Mouse (Mus musculus) hindbrain, embryonic 16.5 days (tissue): ENCODE measurements at regions not wholly inside any gene's neighbourhood (a gene's known extent, or its start where the extent isn't known, plus 50 kb on each side); places are given as distances from the start of the nearest gene placed in this dataset.
"Not testable (repeated sequence)": the region's sequence is repeated elsewhere in the genome, so short reads cannot be mapped to it uniquely, and the experiment has no call there.

Experiments used
- ATAC-seq: fragments of 200-750 bp; cut with Nextera tagmentation; 2 replicates; pipeline ENCODE4 v1.8.0; 2017; ENCODE audit warnings: moderate TSS enrichment, moderate library complexity
- H3K27ac ChIP-seq: fragments of 300-500 bp; sonication (generic); 2 replicates; pipeline ENCODE4 v1.5.1; 2014; ENCODE audit warnings: low read depth, mild to moderate bottlenecking, control low read depth, low read length, moderate library complexity
- H3K27me3 ChIP-seq: fragments of 300-500 bp; sonication (generic); replicated peaks from 2 replicates; pipeline ENCODE4 v1.6.1; 2014; ENCODE audit warnings: low read length; ENCODE audit not compliant: control insufficient read depth, insufficient read depth
- H3K36me3 ChIP-seq: fragments of 300-500 bp; sonication (generic); 2 replicates; pipeline ENCODE4 v1.6.1; 2014; ENCODE audit warnings: mild to moderate bottlenecking, low read length, moderate library complexity, mixed read lengths; ENCODE audit not compliant: control insufficient read depth, insufficient read depth
- H3K4me1 ChIP-seq: fragments of 300-500 bp; sonication (generic); 2 replicates; pipeline ENCODE4 v1.6.1; 2014; ENCODE audit warnings: low read depth, low read length; ENCODE audit not compliant: control insufficient read depth, insufficient read depth
- H3K4me2 ChIP-seq: fragments of 300-500 bp; sonication (generic); 2 replicates; pipeline ENCODE4 v1.6.1; 2014; ENCODE audit warnings: mild to moderate bottlenecking, low read length, control low read depth, moderate library complexity
- H3K4me3 ChIP-seq: fragments of 300-500 bp; sonication (generic); 2 replicates; pipeline ENCODE4 v1.5.1; 2014; ENCODE audit warnings: mild to moderate bottlenecking, low read length, control low read depth, moderate library complexity
- H3K9ac ChIP-seq: fragments of 300-500 bp; sonication (generic); 2 replicates; pipeline ENCODE4 v1.6.1; 2014; ENCODE audit warnings: low read depth, mild to moderate bottlenecking, control low read depth, low read length, moderate library complexity
- H3K9me3 ChIP-seq: fragments of 300-500 bp; sonication (generic); 2 replicates; pipeline ENCODE4 v1.6.1; 2014; ENCODE audit warnings: mild to moderate bottlenecking, low read length, moderate library complexity; ENCODE audit not compliant: control insufficient read depth
- WGBS: fragments of 180-500 bp; shearing (Covaris S2); extraction: QIAGEN DNeasy Blood & Tissue Kit; methylation state at CpG from one replicate; pipeline ENCODE4 v1.1.7; 2014; 5-methylcytosine and 5-hydroxymethylcytosine counted together

DNA sequence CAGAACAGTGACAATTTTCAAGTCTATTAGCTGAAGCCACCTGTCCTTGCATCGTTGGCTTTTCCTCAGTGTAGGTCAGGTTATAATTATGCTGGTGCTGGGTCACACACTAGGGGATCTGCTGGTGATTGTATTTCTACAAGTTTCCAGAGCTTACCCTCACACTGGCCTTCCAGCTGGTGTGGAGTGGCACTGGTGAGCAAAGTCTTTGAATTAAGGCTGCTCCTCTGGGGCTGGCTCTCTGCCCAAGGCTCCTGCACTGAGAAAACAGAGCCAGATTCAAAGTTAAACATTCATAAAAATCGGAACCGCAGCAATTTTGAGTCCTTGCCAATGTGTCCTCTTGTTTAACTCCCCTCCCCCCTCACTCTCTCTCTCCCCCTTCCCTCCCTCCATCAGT, 75.7 kb upstream of the Creb5 start:
- ATAC-seq = no peak

DNA sequence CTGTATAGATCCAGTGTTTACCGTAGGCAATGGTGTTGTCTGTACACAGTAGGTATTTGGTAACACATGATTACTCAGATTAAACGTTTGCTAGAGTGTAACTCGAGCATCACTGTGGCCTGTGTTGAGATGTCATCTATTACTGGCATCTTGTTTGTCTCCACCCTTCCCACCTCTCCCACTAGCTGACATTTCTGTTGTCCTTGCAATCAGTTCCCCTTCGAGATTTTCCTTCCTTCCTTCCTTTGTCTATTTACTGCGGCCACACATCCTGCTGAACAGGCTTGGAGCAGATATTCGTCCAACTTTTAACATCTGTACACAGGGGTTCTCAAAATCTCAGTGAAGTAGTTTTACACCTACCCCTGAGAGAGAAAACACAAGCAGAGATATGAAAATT, 77.7 kb upstream of the Creb5 start:
- no peak overlapping the region for H3K9ac ChIP-seq
- H3K4me1 ChIP-seq = peaks cover 4% of the 10 kb centered on the region; the same call in 1 of the 2 replicates
- no peak overlapping the region for H3K27ac ChIP-seq
- H3K27me3 ChIP-seq = no peaks in the 10 kb centered on the region
- ATAC-seq = no peak
- no peaks in the 10 kb centered on the region for H3K36me3 ChIP-seq
- 70% methylated on average over 6 of the region's 6 CpGs for WGBS
- H3K4me3 ChIP-seq = no peak overlapping the region
- H3K4me2 ChIP-seq = no peak overlapping the region
- no peaks in the 10 kb centered on the region for H3K9me3 ChIP-seq

More for the DNA sequence above, 75.7 kb upstream of the Creb5 start:
- no peaks in the 10 kb centered on the region for H3K36me3 ChIP-seq
- no peak overlapping the region for H3K4me2 ChIP-seq
- no peak overlapping the region for H3K9ac ChIP-seq
- H3K4me1 ChIP-seq = peaks cover 4% of the 10 kb centered on the region; the same call in 1 of the 2 replicates
- H3K27me3 ChIP-seq = no peaks in the 10 kb centered on the region
- H3K4me3 ChIP-seq = no peak overlapping the region
- H3K27ac ChIP-seq = no peak overlapping the region
- WGBS = 15% methylated on average over 3 of the region's 3 CpGs
- no peaks in the 10 kb centered on the region for H3K9me3 ChIP-seq

DNA sequence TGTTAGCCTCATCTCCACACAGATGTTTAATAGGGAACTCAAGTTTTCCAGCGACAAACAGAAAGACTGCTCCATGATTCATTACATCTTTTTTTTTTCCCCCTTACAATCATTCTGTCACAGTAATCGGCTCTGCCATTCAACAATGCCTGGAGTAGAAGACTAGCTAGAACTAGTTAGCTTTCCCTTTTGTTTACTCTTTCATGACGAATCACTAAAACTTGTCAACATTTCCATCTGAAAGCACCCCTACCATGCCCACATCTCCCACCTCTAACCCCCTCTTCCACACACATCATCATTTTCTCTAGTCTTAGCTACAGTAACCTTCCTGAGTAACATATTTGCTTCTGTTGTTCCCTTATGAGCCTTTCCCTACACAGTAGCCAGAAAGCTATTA, 78.6 kb upstream of the Creb5 start:
- Histone ChIP-seq H3K4me3 (no peak overlapping the region), H3K4me2 (no peak overlapping the region), H3K36me3 (no peaks in the 10 kb centered on the region), H3K9me3 (no peaks in the 10 kb centered on the region), H3K4me1 (peaks cover 4% of the 10 kb centered on the region; the same call in 1 of the 2 replicates), H3K27me3 (no peaks in the 10 kb centered on the region), H3K27ac (no peak overlapping the region), H3K9ac (no peak overlapping the region)
- WGBS = 26% methylated on average over 3 of the region's 3 CpGs
- no peak for ATAC-seq

DNA sequence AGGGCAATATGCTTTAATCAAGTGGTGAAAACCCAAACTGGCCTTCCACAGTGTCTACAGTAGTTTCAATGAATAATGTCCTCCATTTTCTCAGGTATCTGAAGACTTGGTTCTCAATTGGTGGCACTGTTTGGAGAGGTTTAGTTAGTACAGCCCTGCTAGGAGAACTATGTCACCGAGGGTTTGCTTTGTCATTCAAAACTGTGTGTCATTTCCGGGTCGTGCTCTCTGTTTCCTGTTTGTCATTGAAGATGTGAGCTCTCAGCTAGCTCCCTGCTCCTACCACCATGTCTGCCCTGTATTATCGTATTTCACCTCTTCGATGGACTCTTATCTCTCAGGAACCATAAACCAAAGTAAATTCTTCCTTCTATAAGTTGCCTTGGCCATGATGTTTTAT, 79.3 kb upstream of the Creb5 start:
- Histone ChIP-seq H3K4me1 (peaks cover 4% of the 10 kb centered on the region; the same call in 1 of the 2 replicates), H3K9ac (no peak overlapping the region), H3K9me3 (no peaks in the 10 kb centered on the region), H3K27me3 (no peaks in the 10 kb centered on the region), H3K4me2 (no peak overlapping the region), H3K27ac (no peak overlapping the region), H3K4me3 (no peak overlapping the region), H3K36me3 (no peaks in the 10 kb centered on the region)
- WGBS = 79% methylated on average over 5 of the region's 5 CpGs
- ATAC-seq = no peak

DNA sequence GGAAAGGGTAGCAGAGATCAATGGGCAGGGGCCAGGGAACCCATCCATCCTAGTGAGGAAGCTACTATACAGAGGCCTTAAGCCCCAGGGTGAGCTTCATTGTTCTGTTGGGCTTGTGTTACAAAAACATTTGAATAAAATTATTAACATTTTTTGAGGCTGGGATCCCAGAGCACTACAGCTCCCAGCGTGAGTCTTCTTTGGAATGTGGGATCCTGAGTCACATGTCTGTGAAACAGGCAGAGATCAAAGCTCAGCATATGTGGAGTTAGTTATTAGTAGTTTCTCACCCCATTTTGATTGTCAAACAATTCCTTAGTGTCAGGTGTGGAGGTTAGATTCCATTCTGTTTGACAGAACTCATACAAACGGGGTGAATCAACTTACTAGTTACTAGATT, 79.7 kb upstream of the Creb5 start:
- H3K27me3 ChIP-seq = no peaks in the 10 kb centered on the region
- no peak for ATAC-seq
- no peak overlapping the region for H3K4me2 ChIP-seq
- no peaks in the 10 kb centered on the region for H3K36me3 ChIP-seq
- no peak overlapping the region for H3K4me3 ChIP-seq
- no peak overlapping the region for H3K27ac ChIP-seq
- H3K9ac ChIP-seq = no peak overlapping the region
- peaks cover 4% of the 10 kb centered on the region; the same call in 1 of the 2 replicates for H3K4me1 ChIP-seq
- H3K9me3 ChIP-seq = no peaks in the 10 kb centered on the region
- 64% methylated on average over 2 of the region's 2 CpGs for WGBS

DNA sequence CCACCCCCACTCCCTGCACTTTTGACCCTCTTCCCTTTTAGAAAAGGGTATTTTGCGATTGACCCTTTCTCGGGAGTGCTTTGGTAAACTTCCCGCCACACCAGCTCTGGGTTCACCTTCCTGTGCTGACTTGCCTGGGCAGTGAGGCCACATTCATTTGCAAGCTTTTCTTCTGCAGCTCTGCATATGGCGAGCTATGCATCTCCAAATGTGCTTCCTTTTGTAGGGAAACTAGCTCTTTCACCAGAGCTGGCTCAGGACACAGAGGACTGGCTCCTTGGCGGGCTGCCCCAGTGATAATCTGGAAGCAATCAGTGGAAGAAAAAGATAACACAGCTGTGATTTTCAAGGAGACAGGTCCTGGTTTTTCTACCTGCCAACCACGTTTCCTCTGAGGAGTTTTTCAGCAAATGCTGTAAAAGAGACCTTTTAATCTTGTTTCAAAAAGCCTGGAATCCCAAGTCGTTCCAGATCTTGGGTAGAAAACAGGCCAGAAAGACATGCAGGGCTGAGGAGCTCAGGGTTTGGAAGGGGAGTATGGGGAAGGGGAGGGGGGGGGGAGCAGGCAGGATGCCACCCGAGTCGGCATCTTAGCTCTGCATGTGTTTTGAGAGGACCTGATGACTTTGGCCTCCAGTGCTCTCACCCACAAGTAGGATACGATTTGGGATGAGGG, 85.7 kb upstream of the Creb5 start:
- 18% methylated on average over 10 of the region's 10 CpGs for WGBS
- ATAC-seq = no peak
- Histone ChIP-seq H3K27ac (no peak overlapping the region), H3K9ac (no peak overlapping the region), H3K4me1 (peaks cover 12% of the 10 kb centered on the region), H3K4me3 (no peak overlapping the region), H3K4me2 (no peak overlapping the region), H3K9me3 (no peaks in the 10 kb centered on the region), H3K27me3 (no peaks in the 10 kb centered on the region), H3K36me3 (no peaks in the 10 kb centered on the region)

DNA sequence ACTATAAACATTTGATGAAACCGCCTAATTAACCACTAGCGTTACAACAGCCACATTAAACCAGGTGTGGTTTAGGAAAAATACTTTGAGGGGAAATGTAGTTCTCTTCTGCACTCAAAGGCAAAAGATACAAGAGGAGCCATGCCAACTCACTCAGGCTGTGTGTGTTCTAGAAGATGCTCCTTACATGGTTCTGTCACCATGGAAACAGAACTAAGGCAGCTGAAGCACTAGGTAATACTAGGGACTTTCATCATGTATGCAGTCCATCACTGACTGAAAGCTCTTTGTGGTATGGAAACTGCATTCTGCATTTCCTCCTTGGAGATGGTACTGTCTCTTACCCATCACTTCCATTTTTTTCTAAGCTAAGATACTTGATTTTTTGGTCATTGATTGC, 87.6 kb upstream of the Creb5 start:
- no peaks in the 10 kb centered on the region for H3K9me3 ChIP-seq
- H3K4me2 ChIP-seq = no peak overlapping the region
- no peak overlapping the region for H3K9ac ChIP-seq
- WGBS = 93% methylated on average over 2 of the region's 2 CpGs
- ATAC-seq = no peak
- peaks cover 12% of the 10 kb centered on the region for H3K4me1 ChIP-seq
- no peak overlapping the region for H3K27ac ChIP-seq
- no peaks in the 10 kb centered on the region for H3K27me3 ChIP-seq
- no peak overlapping the region for H3K4me3 ChIP-seq
- no peaks in the 10 kb centered on the region for H3K36me3 ChIP-seq

DNA sequence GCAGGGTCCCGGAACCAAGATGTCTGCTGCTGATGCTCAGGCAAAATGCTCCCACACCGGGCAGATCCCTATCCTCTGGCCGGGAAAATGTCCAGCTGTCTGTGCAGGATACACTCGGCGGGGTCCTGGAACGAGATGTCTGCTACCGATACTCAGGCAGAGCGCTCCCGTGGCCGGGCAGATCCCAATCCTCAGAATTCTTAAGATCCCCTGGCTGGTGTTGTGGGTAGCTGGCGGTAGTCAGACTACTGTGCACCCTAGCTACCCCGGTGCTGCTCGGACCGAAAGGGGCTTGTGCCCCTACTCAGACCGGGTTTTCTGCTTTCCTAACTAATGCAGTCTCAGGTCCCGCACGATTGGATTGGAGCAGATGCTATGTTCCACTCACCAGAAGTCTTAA, 104.9 kb upstream of the Creb5 start:
- not testable (repeated sequence) for H3K9ac ChIP-seq, H3K27ac ChIP-seq, H3K9me3 ChIP-seq, H3K27me3 ChIP-seq, ATAC-seq, H3K36me3 ChIP-seq, H3K4me2 ChIP-seq, H3K4me3 ChIP-seq, H3K4me1 ChIP-seq
- 96% methylated on average over 17 of the region's 17 CpGs for WGBS

DNA sequence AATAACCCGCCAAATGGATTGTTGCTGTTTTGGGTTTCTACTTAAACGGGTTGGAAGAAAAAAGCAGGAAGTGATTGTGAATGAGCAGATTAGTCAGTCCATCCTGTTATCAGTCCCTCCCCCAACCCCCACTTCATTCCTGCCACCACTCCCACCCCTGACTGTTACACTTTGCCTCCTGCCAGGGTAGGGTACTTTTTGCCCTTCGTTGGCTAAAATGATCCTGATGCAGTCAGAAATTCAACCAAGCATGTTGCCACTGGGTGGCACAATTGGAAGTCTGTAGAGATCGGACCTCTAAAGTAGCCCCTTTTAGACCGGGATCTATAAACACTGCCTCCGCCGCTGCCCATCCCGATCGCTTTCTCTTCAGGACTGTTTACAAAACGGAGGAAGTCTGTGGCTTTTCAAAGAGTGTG, 96.0 kb upstream of the Jazf1 start:
- 12% methylated on average over 10 of the region's 10 CpGs for WGBS

More for the DNA sequence above, 96.0 kb upstream of the Jazf1 start:
- H3K4me1 ChIP-seq = no peaks in the 10 kb centered on the region
- no peaks in the 10 kb centered on the region for H3K9me3 ChIP-seq
- H3K27ac ChIP-seq = no peak overlapping the region
- peak overlapping the region; percentile 45 for H3K4me2 ChIP-seq
- no peak overlapping the region for H3K9ac ChIP-seq
- ATAC-seq = no peak
- H3K27me3 ChIP-seq = no peaks in the 10 kb centered on the region; the same call in 1 of the 2 replicates
- H3K4me3 ChIP-seq = peak overlapping the region; percentile 23; the same call in 1 of the 2 replicates
- H3K36me3 ChIP-seq = no peaks in the 10 kb centered on the region
